Mouse (Mus musculus) hindbrain, postnatal 0 days (tissue): ENCODE measurements around the gene Zfp93. TPM values are rescaled to one million over a fixed set of nuclear protein-coding genes. Genes with fewer than 3 reads are reported as not detected.
A peak's percentile ranks its signal among the peaks of the same experiment; 100 is the strongest.

Experiments used
- ATAC-seq: fragments of 200-750 bp; cut with Nextera tagmentation; 2 replicates; pipeline ENCODE4 v1.8.0; 2017; ENCODE audit warnings: mild to moderate bottlenecking, moderate TSS enrichment, moderate library complexity
- DNase-seq: peaks from one replicate; pipeline ENCODE4 v3.0.0-alpha.2; 2015; ENCODE audit warnings: low spot score
- H3K27ac ChIP-seq: fragments of 300-500 bp; sonication (generic); 2 replicates; pipeline ENCODE4 v1.5.1; 2014; ENCODE audit warnings: mild to moderate bottlenecking
- H3K27me3 ChIP-seq: fragments of 300-500 bp; sonication (generic); 2 replicates; pipeline ENCODE4 v1.6.1; 2014; ENCODE audit warnings: low read length, mixed read lengths; ENCODE audit not compliant: insufficient read depth
- H3K36me3 ChIP-seq: fragments of 300-500 bp; sonication (generic); 2 replicates; pipeline ENCODE4 v1.6.1; 2014; ENCODE audit warnings: low read length, mixed read lengths; ENCODE audit not compliant: insufficient read depth
- H3K4me1 ChIP-seq: fragments of 300-500 bp; sonication (generic); 2 replicates; pipeline ENCODE4 v1.6.1; 2014; ENCODE audit warnings: antibody characterized with exemption, low read length, mixed read lengths; ENCODE audit not compliant: insufficient read depth
- H3K4me2 ChIP-seq: fragments of 300-500 bp; sonication (generic); 2 replicates; pipeline ENCODE4 v1.6.1; 2014; ENCODE audit warnings: low read depth, mild to moderate bottlenecking, low read length, moderate library complexity, mixed read lengths
- H3K4me3 ChIP-seq: fragments of 300-500 bp; sonication (generic); 2 replicates; pipeline ENCODE4 v1.5.1; 2014; ENCODE audit warnings: low read length
- H3K9ac ChIP-seq: fragments of 300-500 bp; sonication (generic); replicated peaks from 2 replicates; pipeline ENCODE4 v1.6.1; 2014; ENCODE audit warnings: mild to moderate bottlenecking, low read length, moderate library complexity, mixed read lengths
- H3K9me3 ChIP-seq: fragments of 300-500 bp; sonication (generic); 2 replicates; pipeline ENCODE4 v1.6.1; 2016; ENCODE audit warnings: low read length, mixed read lengths
- CTCF ChIP-seq: IDR thresholded peaks from 2 replicates; pipeline ENCODE4 v1.5.1; 2016; ENCODE audit warnings: antibody characterized with exemption, control low read depth, low read depth
- WGBS: fragments of 180-500 bp; shearing (Covaris S2); extraction: QIAGEN DNeasy Blood & Tissue Kit; methylation state at CpG from one replicate; pipeline ENCODE4 v1.1.7; 2014; 5-methylcytosine and 5-hydroxymethylcytosine counted together
- polyA plus RNA-seq: library from polyadenylated mRNA; unstranded; fragments of >200 nt; fragmentation: Nextera tagmentation; extraction: Ambion mirVana; gene quantifications from 2 replicates; pipeline ENCODE4 v1.2.1, GENCODE M21; 2015
- total RNA-seq: library from RNA; depleted of rRNA; stranded (reverse); fragments of >200 nt; gene quantifications from 2 replicates; pipeline ENCODE4 v1.2.3, GENCODE M21; 2014

The Zfp93 gene
- total and polyA plus RNA-seq, 2 experiments from 2014 or later = 2.2 to 6.9 TPM

DNA sequence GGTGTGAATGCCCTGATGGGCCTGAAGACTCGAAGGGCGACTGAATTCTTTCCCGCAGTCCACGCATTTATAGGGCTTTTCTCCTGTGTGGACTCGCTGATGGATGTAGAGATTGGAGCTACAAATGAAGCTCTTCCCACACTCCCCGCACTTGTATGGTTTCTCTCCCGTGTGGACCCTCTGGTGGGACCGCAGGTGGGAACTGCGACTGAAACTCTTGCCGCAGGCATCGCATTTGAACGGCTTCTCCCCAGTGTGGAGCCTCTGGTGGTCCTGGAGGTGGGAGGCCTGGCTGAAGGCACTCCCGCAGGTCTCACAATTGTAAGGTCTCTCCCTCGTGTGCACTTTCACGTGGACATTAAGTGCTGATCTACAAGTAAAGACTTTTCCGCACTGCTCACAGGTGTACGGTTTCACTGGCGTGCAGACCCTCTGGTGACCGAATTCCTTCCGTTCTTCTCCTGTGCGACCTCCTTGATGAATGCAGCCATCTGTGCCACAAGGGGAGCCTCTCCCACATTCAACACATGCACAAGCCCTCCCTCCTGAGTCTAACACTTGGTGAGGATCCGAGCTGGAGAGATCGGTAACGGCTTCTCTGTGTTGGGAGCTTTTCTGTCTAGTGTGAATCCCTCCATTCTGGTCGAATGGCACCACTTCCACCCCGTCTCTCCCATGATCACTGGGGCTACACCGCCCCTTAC is 21.3 kb downstream of the Zfp93 start:
- Histone ChIP-seq H3K36me3 (peaks cover 55% of the 10 kb centered on the region), H3K9ac (no peak overlapping the region), H3K4me3 (no peak overlapping the region), H3K27me3 (no peaks in the 10 kb centered on the region), H3K4me1 (no peaks in the 10 kb centered on the region), H3K27ac (no peak overlapping the region), H3K9me3 (no peaks in the 10 kb centered on the region), H3K4me2 (no peak overlapping the region)
- DNase-seq = no peak
- ATAC-seq = no peak
- TF ChIP-seq CTCF = no peak
- 93% methylated on average over 27 of the region's 27 CpGs for WGBS

GRCm38 (mm10) chr7:24293061-24293851 is 23.0 kb downstream of the Zfp93 start:
- H3K27ac ChIP-seq = no peak overlapping the region
- no peak overlapping the region for H3K4me2 ChIP-seq
- TF ChIP-seq CTCF = no peak
- 0 out of 2 replicates have a peak, but pooled peaks cover 5% of the 10 kb centered on the region for H3K4me1 ChIP-seq
- no peaks in the 10 kb centered on the region for H3K9me3 ChIP-seq
- ATAC-seq = no peak
- H3K9ac ChIP-seq = no peak overlapping the region
- H3K4me3 ChIP-seq = no peak overlapping the region
- DNase-seq = no peak
- peaks cover 50% of the 10 kb centered on the region for H3K36me3 ChIP-seq
- no peaks in the 10 kb centered on the region for H3K27me3 ChIP-seq
- 91% methylated on average over 12 of the region's 12 CpGs for WGBS

DNA sequence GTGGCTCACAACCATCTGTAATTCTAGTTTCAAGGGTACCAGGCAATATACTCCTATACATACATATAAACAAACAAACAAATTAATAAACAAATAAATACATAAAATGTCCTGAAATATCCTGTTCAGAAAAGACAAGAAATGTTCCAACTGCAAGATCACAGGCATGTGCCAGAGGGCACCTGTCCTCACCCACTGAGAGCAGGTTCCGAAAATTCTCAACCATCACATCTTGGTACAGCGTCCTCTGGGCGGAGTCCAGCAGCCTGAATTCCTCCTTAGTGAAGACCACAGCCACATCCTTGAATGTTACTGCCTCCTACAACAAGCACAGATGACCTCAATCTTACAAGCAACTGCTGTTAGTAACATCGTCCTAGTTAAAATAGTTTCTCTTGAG is 24.5 kb downstream of the Zfp93 start:
- Histone ChIP-seq H3K27me3 (no peaks in the 10 kb centered on the region), H3K4me2 (no peak overlapping the region), H3K36me3 (peaks cover 47% of the 10 kb centered on the region), H3K4me3 (no peak overlapping the region), H3K9ac (no peak overlapping the region), H3K9me3 (no peaks in the 10 kb centered on the region), H3K4me1 (0 out of 2 replicates have a peak, but pooled peaks cover 7% of the 10 kb centered on the region), H3K27ac (no peak overlapping the region)
- 96% methylated on average over 4 of the region's 4 CpGs for WGBS
- DNase-seq (no peak), ATAC-seq (no peak)
- TF ChIP-seq CTCF = no peak

- Histone ChIP-seq H3K9me3 (no peaks in the 10 kb centered on the region), H3K27me3 (no peaks in the 10 kb centered on the region), H3K4me3 (no peak overlapping the region), H3K27ac (no peak overlapping the region), H3K9ac (no peak overlapping the region), H3K4me2 (no peak overlapping the region), H3K4me1 (0 out of 2 replicates have a peak, but pooled peaks cover 7% of the 10 kb centered on the region), H3K36me3 (peaks cover 42% of the 10 kb centered on the region)
- no peak for DNase-seq
- TF ChIP-seq CTCF = no peak
- 96% methylated on average over 7 of the region's 7 CpGs for WGBS
- ATAC-seq = no peak
Measured at GRCm38 (mm10) chr7:24295376-24295775, 25.2 kb downstream of the Zfp93 start.

DNA sequence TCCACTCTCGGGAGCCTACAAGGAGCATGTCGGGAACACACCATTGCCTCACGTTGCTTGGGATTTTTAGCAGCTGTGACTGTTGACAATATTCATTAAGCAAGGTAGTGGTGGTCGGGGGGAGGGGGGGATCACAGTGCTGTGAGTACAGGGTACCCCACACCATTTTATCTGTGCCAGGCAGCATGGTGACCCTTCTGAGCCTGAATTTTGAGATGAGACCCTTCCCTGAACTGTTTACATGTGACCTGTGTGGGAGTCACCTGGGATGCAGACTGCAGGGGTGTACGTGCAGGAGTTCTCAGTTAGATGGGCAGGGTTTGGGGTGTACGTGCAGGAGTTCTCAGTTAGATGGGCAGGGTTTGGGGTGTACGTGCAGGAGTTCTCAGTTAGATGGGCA is 26.2 kb downstream of the Zfp93 start:
- Histone ChIP-seq H3K9ac (no peak overlapping the region), H3K27me3 (no peaks in the 10 kb centered on the region), H3K27ac (no peak overlapping the region), H3K4me2 (no peak overlapping the region), H3K4me1 (0 out of 2 replicates have a peak, but pooled peaks cover 7% of the 10 kb centered on the region), H3K36me3 (peaks cover 38% of the 10 kb centered on the region), H3K9me3 (no peaks in the 10 kb centered on the region), H3K4me3 (no peak overlapping the region)
- ATAC-seq (no peak), DNase-seq (no peak)
- no peak for TF ChIP-seq CTCF
- 97% methylated on average over 7 of the region's 7 CpGs for WGBS

DNA sequence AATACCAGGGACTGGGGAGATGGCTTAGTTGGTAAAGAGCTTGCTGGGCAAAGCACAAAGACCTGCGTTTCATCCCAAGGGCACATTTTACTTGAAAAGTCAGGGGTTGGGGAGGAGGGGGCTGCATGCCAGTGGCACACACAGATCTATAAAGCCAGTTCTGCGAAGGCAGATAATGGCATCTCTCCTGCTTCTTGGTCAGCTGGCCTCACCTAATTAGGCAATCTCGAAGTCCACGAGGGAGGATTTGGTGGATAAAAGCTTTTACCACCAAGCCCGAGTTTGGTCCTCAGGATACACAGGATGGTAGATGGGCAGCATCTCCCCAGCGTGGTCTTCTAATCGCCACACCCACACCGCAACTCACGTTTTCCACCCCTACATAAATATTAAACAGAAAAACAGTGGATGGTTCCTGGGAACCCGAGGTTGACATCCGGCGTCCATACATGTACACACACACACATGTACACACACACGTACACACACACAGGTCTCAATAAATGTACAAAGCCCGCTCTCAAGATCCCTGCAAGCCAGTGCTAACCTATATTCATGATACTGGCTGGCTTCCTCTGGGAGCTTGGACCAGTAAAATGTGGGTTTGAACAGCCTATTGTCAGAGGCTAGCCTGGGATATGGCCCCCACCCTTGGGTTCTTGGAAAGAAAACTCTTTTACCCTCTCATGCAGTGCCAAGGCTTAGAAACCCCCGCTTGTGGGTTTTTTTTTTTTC is 27.3 kb downstream of the Zfp93 start:
- Histone ChIP-seq H3K9ac (peak overlapping the region; percentile 86; the same call in 1 of the 2 replicates), H3K4me2 (peak overlapping the region; percentile 83; the same call in 1 of the 2 replicates), H3K4me1 (0 out of 2 replicates have a peak, but pooled peaks cover 7% of the 10 kb centered on the region), H3K27ac (no peak overlapping the region), H3K9me3 (no peaks in the 10 kb centered on the region), H3K27me3 (no peaks in the 10 kb centered on the region), H3K4me3 (0 out of 2 replicates have a peak overlapping the region, but pooled peaks have one; percentile 72), H3K36me3 (peaks cover 33% of the 10 kb centered on the region)
- 92% methylated on average over 15 of the region's 15 CpGs for WGBS
- DNase-seq (no peak), ATAC-seq (no peak)
- no peak for TF ChIP-seq CTCF
